Mouse (Mus musculus) A20 (cell line): Measurements from ENCODE around the gene Tmem115.

Experiments
- DNase-seq: peaks from one replicate; pipeline ENCODE4 v3.0.0-alpha.2; 2011; ENCODE audit warnings: low read depth, low spot score

Tmem115 gene

DNA sequence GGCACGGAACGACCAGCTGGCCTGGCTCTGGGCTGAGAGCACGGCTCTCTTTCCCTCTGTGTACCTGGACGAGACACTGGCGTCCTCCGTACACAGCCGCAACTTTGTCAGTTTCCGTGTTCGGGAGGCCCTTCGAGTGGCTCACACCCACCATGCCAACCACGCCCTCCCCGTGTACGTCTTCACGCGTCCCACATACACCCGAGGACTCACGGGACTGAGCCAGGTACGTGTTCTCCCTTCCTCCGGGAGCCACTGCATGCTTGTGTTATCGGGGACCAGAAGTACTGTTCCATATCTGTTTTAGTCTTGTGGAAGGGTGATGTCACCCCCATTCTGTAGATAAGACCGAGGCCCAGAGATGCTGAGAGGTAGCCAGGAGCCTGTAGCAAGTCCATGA lies 37.1 kb downstream of the Tmem115 start:
- no peak for DNase-seq

DNA sequence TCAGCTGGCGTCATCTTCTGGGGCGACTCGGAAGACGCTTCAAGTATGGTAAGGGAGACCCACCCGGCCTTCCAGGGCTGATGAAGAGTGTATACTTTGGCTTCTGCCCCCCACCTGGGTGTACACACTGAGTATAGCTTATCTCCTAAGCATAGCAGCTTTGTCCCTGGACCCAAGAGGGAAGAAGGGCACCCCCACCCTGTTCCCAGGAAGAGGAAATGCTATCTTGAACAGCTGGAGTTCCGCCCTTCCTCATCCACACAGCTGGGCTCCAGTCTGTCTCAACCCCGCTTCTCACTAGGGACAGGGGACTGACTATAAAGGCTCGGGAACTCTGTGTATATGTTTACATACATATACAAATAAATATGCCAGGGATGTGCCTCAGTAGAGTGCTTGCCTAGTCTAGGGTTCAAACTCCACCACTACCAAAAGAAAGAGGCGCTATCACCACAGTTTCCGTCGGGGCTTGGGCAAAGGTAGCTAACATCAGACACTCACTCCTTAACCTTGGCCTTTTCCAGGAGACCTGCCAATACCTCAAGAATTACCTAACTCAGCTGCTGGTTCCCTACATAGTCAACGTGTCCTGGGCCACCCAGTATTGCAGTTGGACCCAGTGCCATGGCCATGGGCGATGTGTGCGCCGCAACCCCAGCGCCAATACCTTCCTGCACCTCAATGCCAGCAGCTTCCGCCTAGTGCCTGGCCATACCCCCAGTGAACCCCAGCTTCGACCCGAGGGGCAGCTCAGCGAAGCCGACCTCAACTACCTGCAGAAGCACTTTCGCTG lies 38.0 kb downstream of the Tmem115 start:
- no peak for DNase-seq

- DNase-seq = no peak
These were observed 38.5 kb downstream of the Tmem115 start for GRCm38 (mm10) chr9:107572327-107572662.

DNA sequence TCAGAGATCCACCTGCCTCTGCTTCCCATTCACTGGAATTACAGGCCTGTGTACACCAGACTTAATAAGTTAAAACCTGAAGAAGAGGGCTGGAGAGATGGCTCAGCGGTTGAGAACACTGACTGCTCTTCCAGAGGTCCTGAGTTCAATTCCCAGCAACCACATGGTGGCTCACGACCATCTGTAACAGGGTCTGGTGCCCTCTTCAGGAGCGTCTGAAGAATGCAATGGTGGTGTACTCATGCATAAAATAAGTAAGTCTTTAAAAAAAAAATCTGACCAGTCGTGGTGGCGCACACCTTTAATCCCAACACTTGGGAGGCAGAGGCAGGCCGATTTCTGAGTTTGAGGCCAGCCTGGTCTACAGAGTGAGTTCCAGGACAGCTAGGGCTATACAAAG lies 40.0 kb downstream of the Tmem115 start:
- DNase-seq = peak; percentile 60

DNA sequence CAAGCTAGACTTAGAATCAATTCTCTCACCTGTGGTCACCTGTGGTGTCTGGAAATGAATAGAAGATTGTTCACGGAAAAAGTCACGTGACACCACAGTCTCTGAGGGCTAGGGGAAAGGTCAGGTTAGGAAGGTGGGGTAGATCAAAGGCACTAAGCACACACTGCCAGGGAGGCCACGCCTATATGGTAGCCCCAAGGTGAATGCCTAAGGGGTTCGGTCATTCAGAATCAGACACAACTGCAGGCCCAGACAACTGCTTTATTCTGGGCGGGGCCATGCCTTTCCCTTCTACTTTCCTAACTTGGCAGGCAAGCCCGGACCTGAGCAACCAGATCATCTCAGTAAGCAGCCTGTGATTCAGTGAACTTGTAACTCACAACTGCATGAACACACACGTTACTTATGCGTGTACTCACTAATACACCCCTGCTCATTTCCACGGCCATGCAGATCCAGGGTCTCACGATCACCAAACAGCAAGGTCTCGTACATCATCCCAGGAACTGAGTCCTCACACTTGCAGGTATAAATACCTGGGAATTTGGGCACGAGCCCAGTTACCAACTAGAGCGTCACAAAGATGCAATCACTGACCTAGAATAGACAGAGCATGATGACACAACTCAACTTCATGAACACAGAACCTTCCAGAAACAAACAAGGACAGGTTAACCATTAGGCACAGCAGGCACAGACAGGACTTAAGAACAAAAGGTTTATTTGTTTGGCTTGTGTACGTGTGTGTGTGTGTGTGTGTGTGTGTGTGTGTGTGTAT lies 42.0 kb downstream of the Tmem115 start:
- DNase-seq = no peak

- DNase-seq = peak; percentile 59
These were observed 42.8 kb downstream of the Tmem115 start, which contains the start of gene Hyal1 for GRCm38 (mm10) chr9:107576357-107577107. Gene Hyal1, plus strand, starts transcription at chr9:107576927.

DNA sequence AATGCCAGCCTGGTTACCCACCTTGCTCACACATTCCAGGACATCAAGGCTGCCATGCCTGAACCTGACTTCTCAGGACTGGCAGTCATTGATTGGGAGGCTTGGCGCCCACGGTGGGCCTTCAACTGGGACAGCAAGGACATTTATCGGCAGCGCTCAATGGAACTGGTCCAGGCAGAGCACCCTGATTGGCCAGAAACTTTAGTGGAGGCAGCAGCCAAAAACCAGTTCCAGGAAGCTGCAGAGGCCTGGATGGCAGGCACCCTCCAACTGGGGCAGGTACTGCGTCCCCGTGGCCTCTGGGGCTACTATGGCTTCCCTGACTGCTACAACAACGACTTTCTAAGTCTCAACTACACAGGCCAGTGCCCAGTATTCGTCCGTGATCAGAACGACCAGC lies 44.1 kb downstream of the Tmem115 start:
- DNase-seq = no peak

GRCm38 (mm10) chr9:107578587-107578986 lies 44.8 kb downstream of the Tmem115 start, which contains the start of gene Naa80:
Gene Naa80, plus strand, starts transcription at chr9:107578887.
- no peak for DNase-seq

- DNase-seq = peak; percentile 54
These were observed 45.5 kb downstream of the Tmem115 start for GRCm38 (mm10) chr9:107579023-107579900.

DNA sequence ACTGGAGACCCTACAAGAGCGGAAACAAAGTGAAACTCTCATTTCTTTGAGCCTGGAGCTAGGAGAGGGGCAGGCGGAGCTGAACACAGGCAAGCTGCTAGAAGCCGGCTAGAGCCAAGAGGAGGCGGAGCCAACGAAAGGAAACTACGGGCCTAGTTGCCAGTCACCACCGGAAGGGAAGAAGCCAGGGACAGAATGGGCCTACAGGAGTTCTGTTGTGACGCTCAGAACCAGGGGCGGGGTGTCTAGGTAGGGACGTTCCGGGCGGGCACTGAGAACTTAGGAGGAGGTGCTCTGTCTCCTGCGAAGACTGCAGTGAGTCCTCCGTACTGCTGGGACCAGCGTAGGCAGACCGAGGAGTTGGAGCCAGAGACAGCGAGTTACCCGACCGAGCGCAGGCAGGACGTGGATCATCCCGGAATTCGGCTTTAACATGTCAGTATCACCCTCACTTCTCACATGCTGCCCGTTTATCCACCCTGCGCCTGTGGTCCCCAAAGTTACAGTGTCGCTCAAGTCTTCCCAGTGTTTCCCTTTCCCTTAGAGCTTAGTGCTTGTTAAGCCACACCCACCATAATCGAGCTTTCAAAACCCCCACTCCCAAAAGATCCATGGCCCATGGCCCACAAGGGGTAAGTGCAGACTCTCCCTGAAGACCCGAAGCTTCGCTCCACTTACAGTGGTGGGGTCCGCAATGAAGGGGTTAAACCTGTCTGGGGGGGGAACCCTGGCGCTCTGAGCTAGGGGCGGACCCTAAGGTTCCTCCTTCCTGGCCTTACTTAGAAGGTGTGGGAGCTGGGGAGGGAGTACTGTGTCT lies 47.0 kb downstream of the Tmem115 start, which contains the start of gene Hyal3:
Gene Hyal3, plus strand, starts transcription at position 318 of the 817 bp plus-strand sequence.
- peak; percentile 86 for DNase-seq

GRCm38 (mm10) chr9:107581584-107581983 lies 47.8 kb downstream of the Tmem115 start:
- no peak for DNase-seq

- no peak for DNase-seq
These were observed 48.8 kb downstream of the Tmem115 start for GRCm38 (mm10) chr9:107582509-107583062.

DNA sequence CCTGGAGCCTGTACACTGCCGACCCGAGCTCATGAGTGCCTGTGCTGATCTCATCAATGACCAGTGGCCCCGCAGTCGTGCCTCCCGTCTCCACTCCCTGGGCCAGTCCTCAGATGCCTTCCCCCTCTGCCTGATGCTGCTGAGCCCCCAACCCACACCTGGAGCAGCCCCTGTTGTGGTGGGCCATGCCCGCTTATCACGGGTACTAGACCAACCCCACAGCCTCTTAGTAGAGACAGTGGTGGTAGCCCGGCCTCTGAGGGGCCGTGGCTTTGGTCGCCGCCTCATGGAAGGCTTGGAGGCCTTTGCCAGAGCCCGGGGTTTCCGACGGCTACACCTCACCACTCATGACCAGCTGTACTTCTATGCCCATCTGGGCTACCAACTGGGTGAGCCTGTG lies 49.4 kb downstream of the Tmem115 start:
- DNase-seq = no peak

GRCm38 (mm10) chr9:107586504-107586903 lies 52.8 kb downstream of the Tmem115 start:
- DNase-seq = no peak

DNA sequence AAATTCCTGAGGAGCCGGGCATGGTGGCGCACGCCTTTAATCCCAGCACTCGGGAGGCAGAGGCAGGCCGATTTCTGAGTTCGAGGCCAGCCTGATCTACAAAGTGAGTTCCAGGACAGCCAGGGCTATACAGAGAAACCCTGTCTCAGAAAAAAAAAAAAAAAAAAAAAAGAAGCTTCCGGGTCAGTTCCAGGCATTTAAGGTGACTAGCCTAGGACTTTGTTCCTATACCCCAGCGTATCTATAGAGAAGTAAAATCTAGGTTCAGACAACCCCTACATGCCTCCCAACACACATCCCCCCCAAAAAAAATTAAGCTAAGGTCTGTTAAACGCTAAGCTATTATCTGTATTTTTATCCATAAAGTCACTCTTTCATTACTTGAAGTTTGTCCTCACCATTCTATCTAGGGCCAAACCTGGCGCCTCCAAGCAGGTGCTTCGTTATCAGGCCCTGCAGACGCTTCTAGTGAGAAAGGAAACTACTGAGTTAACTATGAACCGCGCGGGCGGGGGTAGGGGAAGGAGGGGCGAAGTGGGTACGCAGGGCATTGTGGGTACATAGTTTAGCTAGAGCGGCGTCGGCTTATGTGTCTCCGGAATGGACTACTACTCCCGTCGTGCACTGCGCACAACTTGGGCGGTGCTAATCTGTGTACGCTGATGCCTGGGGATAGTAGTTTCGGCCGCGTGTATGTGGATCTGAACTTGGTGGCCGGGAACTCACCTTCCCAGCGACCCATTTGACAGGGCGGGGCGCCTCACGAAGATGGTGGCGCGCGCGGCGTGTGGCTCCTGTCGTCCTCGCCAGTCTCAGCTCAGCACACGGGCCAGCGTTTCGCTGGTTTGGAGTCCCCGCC lies 53.5 kb downstream of the Tmem115 start, which contains the start of gene Ifrd2:
Gene Ifrd2, plus strand, starts transcription at position 669 of the 859 bp plus-strand sequence.
- DNase-seq = peak; percentile 98

DNA sequence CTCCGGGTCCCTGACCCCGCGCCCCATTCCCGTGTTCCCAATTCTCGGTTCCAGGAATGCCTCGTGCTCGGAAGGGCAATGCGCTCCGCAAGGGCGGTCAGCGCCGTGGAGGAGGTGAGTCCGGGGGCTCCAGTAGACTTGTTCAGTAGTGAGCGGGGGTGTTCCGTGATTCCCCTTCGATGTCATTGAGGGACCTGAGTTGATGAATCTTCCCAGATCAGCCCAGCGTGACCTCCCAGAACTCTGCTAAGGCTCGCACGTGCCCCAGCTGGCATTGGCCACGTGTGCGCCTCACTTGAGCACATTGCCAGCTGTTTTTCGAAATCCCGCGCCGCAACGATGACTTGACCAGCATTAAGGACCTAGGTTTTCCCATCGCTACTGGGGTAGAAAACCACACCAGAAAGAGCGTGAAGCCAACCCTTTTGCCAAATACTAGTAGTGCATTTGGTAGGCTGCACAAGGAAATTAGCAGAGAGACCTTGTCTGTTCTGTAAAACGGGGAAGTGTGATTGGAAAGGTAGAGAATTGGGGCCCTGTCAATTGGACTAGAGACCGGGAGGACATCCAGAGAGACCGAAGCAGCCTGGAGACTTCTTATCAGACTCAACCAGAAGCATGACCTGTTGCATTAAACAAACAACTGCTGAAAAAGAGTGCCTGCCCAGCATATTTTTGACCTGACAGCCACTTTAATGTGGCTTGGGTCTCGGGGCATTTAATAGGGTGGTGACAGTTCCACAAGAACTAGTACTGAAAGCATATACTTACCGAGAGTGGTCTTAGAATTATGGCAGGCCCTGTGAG lies 54.3 kb downstream of the Tmem115 start:
- no peak for DNase-seq
